Mouse (Mus musculus) megakaryocyte-erythroid progenitor cell, adult 5-6 weeks (primary cell): Measurements from ENCODE around the gene Rab1a. TPM values are rescaled to one million over a fixed set of nuclear protein-coding genes. Genes with fewer than 3 reads are reported as not detected.
"Not testable (repeated sequence)": the region's sequence is repeated elsewhere in the genome, so short reads cannot be mapped to it uniquely, and the experiment has no call there.

Source experiments
- ATAC-seq: replicated peaks from 2 replicates; pipeline ENCODE4 v1.8.0; 2016; ENCODE audit warnings: mild to moderate bottlenecking, inconsistent platforms; ENCODE audit not compliant: severe bottlenecking, poor library complexity, low FRiP score, low TSS enrichment
- total RNA-seq, 2 experiments: library from RNA; stranded (forward) in 1 of 2; stranded (reverse) in 1 of 2; fragments of 200-1000, 215-1000 nt in 1 of 2; fragments of >200 nt in 1 of 2; fragmentation: Nextera tagmentation in 1 of 2; gene quantifications; 2 replicates each; pipeline ENCODE4 v1.2.3; 2014 to 2017

Gene Rab1a
- total RNA-seq (2014; fragmentation: Nextera tagmentation): 69.5 and 81.8 TPM in 2 replicates
- total RNA-seq (2017): 61.2 and 68.1 TPM in 2 replicates

- peak; percentile 93 for ATAC-seq
Measured at GRCm38 (mm10) chr11:20200713-20201575, at the start of gene Rab1a. Gene Rab1a (plus strand): TSS chr11:20201432.

DNA sequence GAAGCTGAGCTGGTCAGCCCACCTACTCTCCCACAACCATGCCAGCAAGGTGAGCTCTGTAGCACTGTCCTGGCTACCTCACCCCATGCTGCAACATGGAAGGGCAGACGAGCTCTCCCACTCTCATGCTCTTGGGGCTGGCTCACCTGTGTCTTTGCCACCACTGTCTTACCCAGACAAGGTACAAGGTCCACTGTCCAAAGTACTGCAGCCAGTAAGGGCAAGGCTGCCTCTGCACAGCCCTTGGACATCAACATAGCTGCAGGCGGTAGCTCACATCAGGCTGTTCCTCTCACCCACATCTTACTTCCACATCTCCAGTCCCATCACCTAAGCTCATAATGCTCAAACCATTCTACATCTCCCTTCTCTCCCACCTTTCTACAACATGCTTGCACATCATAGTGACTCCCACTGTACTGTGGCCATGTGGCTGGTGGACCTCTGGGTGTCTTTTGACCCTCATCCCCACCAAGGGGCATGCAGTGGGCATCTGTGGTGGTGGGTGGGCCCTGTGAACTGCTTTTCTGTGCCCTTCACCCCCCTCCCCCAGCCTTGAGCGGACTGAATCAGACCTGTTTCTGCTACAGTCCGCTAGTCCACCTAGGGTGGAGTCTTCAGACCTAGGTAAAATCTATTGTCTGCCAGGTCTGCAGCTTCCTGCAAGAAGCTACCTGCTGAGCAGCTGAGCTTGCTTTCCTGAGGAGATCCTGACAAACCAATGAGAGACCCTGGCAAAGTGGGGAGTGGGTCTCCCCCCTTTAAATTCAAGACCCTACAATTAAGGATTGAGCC, 48.9 kb upstream of the Rab1a start:
- 0 out of 2 replicates have a peak, but pooled peaks have one; percentile 22 for ATAC-seq

GRCm38 (mm10) chr11:20153542-20153941, 47.7 kb upstream of the Rab1a start:
- ATAC-seq: not testable (repeated sequence)

DNA sequence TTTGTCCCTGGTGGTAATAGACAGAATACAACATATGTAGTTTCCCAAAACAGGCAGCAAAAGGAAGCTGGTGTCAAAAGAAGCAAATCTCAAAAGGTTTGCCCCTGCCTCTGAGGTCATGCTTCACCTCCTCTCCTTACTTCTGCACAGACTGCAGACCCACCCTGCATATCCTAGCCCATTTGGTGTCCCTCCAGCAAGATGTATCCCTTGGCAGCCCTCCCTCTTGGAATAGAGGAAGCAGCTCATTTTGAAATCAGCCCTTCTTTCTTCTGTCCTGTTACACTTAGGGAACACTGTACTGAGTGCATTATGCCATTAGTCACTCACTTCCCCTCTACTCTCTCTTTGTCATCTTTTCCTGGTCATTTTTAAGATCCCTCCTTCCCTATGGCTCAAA, 42.4 kb upstream of the Rab1a start:
- ATAC-seq: no peak

GRCm38 (mm10) chr11:20164979-20165867, 36.0 kb upstream of the Rab1a start:
- no peak for ATAC-seq

DNA sequence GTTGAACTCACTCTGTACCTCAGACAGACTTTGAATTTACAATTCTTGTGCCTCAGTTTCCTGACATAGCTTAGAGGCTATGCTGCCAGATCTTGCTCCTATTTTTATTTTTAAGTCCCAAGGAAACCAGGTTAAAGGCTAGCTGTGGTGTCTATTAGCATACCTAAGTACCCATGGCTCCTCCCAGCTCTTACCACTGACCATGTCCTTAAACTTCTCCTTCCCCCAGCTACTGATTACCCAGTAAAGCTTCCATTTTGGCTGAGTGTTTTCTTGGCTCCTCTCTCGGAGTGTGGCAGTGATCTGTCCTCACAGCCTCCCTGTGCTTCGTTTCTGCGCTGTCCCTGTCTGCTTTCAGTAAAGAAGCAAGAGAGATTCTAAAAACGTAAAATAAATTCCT, 35.2 kb upstream of the Rab1a start:
- ATAC-seq: no peak

DNA sequence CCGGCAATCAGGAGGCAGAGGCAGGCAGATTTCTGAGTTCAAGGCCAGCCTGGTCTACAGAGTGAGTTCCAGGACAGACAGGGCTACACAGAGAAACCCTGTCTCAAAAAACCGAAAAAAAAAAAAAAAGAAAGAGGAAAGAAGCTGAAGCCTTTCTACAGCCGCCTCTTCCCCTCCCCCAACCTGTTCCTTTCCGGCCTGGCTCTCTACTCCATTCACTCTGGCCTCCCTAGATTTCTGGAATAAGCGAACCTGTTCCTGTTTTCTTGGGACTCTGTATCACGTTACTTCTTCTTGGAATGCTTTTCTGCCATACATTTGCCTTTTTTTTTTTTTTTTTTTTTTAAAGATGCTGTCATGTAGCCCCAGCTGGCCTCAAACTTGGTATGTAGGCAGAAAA, 34.8 kb upstream of the Rab1a start:
- ATAC-seq: not testable (repeated sequence)

- no peak for ATAC-seq
Measured at GRCm38 (mm10) chr11:20168972-20169371, 32.3 kb upstream of the Rab1a start.

GRCm38 (mm10) chr11:20187271-20187670, 14.0 kb upstream of the Rab1a start:
- ATAC-seq: no peak

GRCm38 (mm10) chr11:20193100-20193736, 8.0 kb upstream of the Rab1a start:
- ATAC-seq: no peak

GRCm38 (mm10) chr11:20201661-20202101, 449 bp downstream of the Rab1a start:
- ATAC-seq: peak; percentile 27; the same call in 1 of the 2 replicates

DNA sequence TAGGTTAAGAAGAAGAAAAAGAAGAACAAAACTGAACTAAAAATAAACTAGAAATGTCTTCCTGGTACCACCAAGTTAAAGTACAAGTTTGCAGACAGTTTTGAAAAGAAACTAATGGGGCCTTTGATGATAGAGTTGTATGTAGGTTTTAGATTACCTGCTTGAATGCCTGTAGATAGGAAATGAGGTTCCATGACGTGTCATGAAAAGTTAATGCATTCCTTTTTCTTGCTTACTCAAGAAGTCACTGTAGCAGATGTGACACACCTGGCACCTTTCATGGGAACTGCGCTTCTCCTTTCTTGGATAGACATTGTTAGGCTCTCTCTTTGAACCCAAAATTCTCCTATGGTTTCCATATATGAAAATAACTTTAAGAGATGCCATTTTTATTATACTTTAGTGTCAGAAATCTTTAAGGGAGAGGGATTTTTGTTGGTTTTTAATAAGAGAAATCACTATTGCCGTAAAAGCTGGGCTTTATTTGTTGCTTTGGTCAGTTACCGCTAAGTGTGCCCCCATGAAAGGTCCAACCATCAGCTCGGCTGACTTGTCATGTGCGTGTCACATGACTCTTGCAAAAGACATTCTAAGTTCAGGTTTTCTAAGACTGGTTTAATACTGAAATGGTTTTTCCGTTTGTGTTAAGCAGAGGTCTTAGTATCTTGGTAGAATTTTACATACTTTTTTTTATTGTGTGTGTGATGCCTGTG, 1.2 kb downstream of the Rab1a start:
- ATAC-seq: no peak

GRCm38 (mm10) chr11:20204321-20204720, 3.1 kb downstream of the Rab1a start:
- no peak for ATAC-seq

GRCm38 (mm10) chr11:20204870-20205446, 3.7 kb downstream of the Rab1a start:
- ATAC-seq: no peak

DNA sequence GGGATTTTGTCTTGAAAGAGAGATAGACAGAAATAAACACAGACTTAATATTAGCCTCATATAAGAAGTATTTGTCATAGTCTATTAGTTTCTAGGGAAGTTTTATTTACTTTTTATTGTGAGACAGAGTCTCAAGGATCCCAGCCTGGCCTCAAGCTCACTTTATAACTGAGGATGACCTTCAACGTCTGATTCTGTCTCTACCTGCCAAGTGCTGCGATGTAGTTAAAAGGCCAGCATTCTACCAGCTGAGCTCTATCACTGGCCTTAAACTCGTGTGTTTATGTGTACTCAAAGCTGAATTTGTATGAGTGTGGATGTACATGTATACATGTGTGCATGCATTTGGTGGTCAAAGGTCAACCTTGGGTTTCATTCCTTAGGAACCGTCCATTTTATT, 4.3 kb downstream of the Rab1a start:
- ATAC-seq: no peak

DNA sequence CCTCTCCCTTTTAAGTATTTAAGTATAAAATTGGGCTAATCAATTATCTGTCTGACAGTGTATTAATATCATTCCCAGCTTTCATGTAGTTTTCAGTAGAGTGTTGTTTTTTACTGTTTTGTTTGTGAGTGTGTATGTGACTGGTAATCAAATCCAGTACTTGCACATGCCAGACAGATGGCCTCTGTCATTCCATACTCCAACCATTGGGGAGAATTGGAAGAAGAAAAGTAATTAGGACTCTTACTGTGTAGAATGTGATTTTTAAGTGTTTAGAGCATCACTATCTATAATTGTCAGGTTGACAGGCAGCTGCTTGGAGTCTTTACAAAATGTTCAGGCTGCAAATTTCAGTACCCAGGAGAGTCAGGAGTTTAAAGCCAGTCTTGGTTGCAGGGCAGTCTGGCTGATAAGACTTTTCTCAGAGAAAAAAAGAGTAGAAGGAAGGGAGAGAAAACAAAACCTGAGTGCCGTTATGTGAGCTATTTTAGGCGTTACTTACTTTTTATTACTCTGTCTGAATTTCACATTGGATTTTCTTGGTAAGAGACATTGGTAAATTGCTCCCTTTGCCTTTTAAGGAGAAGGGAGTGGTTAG, 5.5 kb downstream of the Rab1a start:
- ATAC-seq: peak; percentile 54

DNA sequence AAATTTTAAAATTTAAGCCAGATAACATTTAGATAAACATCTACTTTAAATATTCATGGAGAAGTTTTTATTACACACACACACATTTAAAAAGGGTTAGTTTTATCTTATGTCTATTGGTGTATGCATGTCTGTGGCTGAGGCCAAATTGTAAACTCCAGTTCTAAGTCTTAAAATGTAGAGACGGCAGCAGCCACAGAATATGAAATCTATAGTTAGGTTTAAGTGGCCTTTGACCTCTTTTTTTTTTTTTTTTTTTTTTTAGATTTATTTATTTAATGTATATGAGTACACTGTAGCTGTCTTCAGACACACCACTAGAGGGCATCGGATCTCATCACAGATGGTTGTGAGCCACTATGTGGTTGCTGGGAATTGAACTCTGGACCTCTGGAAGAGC, 6.4 kb downstream of the Rab1a start:
- ATAC-seq: no peak

DNA sequence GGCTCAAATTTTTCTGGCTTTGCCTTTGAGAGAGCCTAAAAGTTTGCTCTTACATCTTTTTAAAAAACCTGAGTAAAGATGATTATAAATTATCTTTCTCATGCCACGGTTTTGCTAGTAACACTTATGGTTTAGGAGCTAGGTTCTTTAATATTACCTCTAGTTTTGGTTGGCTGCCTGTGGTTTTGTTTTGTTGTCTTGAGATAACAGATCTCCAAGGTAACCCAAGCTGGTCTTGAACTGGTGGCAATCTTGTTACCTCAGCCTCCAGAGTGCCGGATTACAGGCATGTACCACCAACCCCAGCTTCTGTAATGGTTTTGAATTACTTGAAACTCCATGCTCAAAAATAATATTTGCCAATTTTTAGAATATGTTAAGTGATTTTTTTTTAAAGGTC, 10.6 kb downstream of the Rab1a start:
- ATAC-seq: peak; percentile 72
